Mouse (Mus musculus) natural killer cell, adult 2 months (primary cell): Measurements from ENCODE around the gene Slc25a19.

Source experiments
- DNase-seq, 2 experiments: peaks; one replicate each; pipeline ENCODE4 v3.0.0; 2022; ENCODE audit warnings: low spot score in 2 of 2

Slc25a19 gene

DNA sequence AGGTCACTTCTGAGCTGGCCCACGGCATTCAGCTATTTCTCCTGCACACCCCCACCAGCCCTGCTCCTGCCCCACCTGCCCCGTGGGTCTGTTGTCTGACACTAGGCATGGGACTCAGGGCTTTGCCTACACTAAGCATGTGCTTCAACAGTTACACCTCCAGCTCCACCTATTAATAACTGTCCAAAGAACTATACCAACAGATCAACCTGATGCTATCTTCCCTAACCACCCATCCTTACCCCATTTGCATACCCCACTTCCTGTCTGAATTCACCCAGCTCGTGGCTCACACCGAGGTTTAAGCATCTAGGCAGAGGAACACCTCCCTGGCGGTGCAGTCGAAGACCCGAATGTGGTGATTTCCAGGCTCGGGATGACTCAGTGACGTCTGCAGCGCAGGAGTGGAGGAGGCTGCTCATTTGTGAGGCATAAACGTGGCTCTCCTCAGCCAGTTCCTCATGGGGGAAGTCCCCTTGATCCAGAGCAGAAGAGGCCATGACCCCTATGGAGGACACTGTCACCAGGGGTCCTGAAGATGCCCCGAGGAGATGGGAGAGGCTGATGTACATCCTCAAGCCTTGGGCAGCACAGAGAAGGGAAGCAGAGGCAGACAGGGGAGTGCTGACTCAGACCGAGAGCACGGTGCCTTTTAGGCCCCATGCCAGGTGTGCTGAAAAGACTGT is 13.0 kb upstream of the Slc25a19 start:
- peak; percentile 91 to 93 for DNase-seq

DNA sequence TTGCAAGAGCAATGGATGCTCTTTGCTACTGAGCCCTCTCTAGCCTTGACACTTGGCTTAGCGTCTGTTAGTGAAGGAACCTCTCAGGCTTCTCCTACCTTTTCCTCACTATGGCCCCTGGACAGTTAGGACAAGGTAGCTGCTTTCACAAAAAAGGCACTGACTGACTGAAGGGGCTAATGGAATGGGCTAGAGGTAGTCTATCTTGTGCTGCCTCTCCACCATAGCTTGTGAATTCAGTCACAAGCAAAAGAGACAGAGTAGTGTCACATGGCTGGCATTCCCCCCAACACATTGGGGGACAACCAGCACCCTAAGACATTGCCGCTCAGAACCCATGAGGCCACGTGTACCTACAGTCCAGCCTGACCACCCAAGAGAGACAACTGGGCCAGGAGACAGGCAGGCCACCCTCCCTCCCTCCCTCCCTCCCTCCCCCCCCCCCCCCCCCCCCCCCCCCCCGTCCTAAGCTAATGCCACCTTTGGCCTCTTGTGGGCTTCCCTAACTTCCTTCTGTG is 12.3 kb upstream of the Slc25a19 start:
- DNase-seq, result no peak

DNA sequence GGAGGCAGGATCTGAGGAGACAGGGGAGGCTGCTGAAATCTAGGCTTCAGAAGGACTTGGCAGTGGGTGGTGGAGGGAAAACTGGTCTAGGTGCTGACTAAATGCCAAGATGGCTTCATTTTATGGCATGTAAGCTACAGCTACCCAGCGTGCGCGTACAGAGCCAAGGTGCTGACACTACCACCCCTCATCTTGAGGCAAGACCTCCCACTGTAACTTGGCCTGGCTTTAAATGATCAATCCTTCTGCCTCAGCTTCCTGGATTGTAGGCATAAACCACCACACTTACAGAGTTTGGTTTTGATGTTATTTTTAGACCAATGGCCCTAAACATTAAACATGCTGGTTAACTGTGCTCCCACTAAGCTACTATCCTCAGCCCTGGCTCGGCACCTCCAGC is 11.4 kb upstream of the Slc25a19 start:
- no peak for DNase-seq

DNA sequence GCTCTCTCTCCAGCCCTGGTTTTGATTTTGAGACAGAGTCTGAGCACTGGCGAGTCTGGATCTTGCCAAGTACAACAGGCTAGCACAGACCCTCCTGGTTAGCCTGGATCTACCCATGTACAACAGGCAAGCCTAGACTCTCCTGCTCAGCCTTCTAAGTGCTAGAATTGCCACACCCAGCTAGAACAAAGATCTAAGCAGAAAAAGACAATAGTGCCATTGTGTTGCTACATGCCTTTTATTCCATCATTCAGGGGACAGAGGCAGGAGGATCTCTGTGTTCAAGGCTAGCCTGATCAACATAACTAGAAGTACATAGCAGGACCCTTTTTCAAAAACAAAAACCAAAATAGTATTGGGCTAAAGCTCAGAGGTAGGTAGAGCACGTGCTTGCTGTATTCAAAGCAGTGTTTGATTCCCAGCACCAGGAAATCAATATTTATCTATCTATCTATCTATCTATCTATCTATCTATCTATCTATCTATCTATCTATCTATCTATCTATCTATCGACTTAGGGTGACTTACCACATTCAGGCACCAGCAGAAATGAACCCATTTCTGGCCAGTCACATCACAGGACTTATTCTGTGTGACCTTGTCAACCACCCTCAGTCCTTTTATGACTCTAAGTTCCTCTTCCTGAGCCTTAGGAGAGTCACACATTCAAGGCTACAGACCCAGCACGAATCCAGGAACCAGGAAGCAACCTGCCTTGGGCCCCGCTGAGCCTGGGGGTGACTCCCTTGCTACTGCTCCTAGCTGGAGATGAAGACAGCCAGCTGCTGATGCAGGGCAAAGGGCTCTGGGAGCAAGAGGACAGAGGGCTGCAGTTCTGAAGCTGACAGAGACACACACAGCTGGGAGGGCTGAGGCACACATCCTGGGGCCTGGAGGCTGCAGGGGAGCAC is 10.7 kb upstream of the Slc25a19 start:
- no peak for DNase-seq

DNA sequence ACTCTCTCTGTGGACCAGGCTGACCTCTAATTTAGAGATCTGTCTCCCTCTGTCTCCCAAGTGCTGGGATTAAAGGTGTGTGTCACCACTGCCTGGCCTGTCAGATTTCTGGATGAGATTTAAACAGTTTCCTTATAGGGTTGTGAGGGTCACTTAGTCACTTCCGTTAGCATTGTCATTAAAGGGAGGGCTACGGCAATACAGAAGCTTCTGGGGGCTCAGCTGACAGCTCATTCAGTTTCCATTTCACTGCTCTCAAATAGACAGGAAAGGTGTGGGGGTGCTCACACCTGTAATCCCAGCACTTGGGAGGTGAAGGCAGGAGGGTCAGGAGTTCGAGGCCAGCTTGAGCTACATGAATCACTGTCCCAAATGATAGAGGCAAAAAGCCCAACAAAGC is 8.9 kb upstream of the Slc25a19 start:
- DNase-seq, result no peak

DNA sequence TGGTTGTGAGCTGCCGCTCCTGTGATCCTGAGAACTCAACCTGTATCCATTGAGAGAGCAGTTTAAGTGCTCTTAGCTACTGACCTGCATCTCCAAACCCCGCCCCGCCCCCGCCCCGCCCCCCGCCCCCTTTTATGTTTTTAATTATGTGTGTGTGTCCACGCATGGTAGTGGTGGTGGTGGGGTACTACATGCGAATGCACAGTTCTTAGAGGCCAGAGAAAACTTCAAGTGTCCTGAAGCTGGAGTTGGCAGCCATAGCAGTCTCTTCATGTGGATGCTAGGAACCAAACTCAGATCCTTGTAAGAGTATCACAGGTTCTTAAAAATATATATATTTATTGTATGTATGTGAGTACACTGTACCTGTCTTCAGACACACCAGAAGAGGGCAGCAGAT is 7.4 kb upstream of the Slc25a19 start:
- DNase-seq, result no peak

DNA sequence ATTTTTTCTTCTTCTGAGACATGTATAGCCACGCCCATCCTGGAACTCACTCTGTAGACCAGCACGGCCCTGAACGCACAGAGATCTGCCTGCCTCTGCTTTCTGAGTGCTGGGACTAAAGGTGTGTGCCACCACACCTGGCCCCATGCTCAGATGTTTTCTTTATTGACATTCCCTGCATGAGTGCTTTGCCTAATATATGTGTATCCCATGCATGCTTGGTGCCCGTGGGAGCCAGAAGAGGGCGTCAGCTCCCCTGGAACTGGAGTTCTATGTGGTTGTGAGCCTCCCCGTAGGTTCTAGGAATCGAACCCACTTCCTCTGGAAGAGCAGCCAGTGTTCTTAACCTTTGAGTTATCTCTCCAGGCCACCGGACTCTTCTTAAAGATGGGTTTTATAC is 6.9 kb upstream of the Slc25a19 start:
- no peak for DNase-seq

DNA sequence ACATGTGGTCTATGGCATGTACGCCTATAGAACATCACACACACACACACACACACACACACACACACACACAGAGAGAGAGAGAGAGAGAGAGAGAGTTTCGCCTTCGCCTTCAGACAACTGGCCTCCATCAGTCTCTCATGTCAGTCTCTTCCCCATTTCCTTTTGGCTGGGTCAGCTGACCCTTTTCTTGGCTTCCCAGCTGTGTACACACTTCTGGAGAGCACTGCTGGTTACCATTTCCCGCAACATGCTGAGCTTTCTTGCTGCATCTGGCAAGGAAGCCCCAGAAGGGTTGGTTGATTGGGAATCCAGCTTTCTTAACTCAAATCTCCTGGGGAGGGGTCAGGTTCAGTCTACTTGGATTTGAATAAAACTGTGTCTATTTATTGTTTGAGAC is 6.0 kb upstream of the Slc25a19 start:
- DNase-seq, result no peak

DNA sequence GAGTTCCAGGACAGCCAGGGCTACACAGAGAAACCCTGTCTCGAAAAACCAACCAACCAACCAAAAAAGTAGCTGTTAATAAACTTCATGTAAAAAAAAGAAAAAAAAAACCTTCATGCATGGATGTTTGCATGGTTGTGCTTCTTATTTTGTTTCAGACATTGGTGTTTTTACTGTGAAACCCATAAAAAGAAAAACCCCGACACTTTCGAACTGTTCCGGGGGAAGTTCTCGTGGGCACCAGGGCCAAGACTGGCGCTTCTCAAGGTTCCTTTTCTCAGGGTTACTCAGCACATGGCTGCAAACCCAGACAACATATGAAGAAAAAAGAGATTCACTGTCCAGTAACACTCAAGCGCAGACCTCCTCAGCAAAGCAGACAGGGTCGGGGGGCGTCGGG is 4.8 kb upstream of the Slc25a19 start:
- peak in 1 of 2 experiments; percentile 58 for DNase-seq

DNA sequence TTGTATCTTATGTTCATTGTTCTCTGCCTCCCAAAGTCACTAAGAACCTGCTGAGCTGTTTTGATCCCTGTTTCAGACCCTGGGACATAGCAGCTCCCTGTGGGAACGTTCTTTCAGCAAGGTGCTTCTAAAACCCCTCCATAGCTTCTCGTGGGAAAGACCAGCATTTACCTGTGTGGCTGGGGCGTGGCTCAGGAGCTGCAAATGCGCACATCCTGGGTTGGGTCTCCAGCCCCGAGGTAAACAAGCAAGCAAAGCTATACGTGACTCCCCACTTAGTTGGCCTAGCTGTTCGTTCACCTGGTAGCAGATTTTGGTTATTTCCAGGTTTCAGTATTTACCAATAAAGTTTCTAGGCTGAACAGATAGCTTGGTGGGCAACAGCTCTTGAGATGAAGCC is 4.2 kb upstream of the Slc25a19 start:
- no peak for DNase-seq

DNA sequence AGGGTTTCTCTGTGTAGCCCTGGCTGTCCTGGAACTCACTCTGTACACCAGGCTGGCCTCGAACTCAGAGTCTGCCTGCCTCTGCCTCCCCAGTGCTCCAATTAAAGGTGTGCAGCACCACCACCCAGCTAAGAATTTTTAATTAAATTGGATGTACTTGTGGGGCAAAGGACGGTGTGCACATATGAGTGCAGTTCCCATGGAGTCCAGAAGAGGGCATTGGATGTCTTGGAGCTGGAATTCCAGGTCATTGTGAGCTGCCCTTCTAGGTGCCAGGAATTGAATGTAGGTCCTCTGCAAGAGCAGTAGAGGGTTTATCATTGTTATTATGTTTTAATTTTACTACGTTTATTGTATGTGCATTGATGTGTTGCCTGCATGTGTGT is 3.4 kb upstream of the Slc25a19 start:
- no peak for DNase-seq

DNA sequence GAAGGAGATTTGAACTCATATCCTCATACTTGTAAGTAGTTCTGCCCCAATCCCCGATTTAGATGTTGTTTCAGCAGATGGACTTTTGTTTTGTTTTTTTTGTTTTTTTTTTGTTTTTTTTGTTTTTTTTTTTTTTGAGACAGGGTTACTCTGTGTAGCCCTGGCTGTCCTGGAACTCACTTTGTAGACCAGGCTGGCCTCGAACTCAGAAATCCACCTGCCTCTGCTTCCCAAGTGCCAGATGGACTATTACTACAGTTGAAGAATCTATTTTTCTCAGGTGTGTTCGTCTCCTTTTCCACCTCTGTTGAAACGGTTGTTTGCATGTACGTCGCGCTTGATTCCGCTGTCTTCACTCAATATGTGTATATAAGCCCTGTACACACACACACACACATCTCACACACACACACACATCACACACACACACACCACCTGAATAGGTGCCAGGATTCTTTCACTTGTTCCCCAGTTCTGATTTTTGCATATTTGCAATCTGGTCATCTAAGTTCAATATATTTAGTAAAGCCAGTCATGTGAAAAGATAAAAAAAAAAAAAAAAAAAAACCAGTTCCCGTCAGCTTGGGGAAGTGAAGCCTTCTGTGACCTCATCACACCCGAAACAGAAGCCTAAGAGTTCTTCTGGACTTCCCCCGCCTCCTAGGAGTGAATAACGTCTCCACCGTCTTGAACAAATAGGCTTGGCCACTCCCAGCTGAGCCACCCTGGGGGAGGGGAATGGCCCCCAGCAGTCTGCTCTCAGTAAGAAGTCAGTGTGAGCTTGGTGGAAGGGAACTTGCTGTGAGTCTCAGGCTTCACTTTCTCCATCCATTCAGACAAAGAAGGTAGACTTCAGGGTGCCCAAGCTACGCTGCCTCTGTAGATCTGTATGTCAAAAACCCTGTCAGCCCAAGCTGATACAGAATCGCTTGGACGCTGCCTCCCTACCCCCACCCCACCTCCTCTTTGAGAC is 2.7 kb upstream of the Slc25a19 start:
- peak; percentile 69 to 92 for DNase-seq

DNA sequence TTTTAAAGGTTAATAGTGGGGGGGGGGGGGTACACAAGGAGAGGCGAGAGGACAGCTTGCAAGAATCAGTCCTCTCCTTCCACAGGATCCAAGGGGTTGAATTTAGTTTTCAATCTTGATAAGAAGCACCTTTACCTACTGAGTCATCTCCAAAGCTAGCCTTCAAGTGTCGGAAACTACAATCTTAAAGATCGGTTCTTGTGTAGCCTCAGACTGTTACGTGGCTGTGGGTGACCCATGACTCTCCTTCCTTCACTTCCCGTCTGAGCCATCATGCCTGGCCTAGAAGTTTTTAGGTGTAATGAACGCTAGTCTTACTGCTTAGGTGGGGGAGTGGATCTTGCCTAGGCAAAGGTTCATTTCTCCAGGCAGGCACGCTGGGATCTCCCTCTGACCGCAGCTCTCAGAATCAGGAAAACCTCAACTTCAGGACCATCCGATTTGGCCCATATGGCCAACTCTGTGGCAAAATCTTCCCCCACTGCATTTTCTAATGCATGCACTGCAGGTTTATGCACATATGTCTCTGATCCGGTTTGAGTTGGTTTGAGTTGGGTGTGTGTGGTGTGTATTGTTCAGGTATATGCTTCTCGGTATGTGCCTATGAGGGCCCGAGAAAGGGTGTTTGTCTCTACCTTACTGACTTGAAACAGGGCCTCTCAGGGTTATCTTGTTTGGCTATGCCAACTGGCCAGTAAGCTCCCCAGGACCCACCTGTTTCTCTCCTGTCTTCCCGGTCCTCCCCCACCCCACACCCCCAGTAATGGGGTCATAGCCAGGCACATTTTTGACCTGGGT is 1.8 kb upstream of the Slc25a19 start:
- no peak for DNase-seq

DNA sequence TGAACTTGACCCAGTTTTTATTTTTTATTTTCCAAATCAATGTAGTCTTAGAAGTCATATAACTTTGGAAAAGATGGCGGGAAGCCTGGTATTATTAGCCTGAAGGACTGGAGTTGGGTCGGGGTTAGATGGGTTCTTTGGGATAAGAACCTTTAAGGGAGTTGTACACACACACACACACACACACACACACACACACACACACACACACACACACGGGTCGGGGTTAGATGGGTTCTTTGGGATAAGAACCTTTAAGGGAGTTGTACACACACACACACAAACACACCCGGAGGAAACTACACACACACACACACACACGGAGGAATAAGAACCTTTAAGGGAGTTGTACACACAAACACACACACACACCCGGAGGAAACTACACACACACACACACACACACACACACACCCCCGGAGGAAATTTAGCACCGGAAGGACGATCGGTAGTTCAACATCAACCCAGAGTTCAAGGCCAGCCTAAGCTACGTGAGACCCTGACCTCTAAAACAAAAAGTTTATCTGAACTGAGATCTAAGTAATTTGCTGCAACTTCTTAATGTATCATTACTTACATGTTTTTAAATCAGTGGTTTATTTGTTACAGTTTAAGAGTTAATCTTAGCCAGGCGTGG is 488 bp upstream of the Slc25a19 start:
- no peak for DNase-seq

DNA sequence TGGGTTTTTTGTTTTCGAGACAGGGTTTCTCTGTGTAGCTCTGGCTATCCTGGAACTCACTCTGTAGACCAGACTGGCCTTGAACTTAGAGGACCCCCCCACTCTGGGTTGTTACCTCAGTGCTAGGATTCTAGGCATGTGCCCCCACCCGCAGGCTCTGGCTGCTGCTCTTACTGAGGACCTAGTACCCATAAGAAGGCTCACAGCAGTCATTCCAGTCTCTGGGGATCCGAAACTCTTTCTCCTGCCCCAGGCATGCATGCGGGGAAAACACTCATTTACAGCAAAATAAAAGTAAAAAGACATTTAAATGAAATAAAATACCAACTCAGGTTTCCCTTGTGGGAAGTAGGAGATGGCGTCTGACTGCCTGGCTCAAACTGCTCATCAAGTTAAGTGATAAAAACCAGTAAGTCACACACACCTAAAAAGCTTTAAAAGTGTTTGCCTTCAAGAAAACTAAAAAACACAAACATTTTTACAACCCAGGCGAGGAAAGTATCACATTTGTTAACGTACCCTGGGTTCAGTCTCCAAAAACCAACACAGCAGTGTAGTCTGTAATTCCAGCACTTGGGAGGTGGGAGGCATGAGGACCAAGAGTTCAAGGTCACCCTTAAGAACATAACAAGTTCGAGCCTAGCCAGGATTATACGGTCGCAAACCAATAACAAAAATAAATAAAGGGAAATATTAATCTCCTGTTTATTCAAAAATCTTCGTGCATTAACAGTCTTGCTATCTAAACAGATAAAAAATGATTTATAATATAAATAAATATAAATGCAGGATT is 1.1 kb downstream of the Slc25a19 start:
- no peak for DNase-seq

DNA sequence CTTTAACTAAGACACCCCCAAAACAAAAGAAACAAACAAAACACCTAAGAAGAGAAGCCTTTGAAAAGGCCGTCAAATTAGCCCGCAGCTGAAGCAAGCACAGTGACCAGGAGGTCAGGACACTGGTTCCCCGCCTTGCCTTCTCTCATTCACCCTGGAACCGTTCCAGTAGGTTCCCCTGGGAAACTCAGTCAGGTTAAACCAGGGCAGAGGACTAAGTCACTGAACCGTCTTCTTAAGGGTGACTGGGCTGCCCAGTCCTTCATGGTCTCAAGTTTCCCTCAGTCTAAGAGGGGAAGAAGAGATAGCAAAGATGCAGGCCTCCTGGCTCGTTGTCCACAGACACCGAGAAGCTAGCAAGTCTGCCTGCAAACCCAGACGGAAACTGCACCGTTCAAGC is 2.2 kb downstream of the Slc25a19 start:
- no peak for DNase-seq

DNA sequence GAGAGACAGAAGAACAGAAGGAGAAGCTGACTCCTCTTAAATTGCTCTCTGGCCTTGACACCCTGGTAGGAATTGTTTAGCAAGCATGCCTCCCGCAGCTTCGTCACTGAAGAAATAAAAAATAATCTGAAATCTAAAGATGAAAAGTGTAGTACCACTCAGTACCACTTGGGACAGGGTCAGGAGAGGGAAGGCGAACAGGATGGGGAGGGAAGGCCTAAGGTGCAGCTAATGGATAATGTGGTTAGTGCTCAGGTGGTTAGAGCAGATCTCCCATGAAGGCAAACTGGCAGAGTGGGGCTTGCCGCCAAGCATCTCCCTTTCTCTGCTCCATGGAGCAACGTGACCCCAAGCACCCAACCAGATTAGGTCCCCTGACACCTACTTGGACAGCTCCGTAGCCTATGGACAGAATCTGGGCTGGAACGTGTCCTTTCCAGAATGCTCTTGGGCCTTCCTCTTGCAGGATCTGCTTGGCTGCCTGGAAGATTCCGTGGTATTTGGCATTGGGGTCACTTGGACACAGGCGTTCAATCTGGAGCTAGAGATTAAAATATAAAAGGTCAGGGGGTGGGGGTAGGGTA is 4.5 kb downstream of the Slc25a19 start:
- no peak for DNase-seq

DNA sequence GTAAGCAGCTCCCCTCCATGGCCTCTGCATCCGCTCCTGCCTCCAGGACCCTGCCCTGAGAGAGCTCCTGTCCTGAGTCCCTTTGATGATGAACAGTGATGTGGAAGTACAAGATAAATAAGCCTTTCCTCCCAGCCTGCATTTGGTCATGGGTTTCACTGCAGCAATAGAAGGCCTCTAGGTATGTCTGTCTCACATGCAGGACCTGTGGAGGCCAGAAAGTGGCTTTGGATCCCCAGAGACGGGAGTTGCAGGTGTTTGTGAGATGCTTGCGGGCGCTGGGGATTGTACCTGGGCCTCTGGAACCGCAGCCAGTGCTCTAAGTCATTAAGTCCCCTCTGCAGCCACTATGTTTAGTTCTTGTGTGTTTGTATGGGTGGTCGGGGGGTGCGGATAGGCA is 8.1 kb downstream of the Slc25a19 start:
- DNase-seq, result no peak
